Mouse (Mus musculus): ENCODE data around the gene Avpr1b.

DNA sequence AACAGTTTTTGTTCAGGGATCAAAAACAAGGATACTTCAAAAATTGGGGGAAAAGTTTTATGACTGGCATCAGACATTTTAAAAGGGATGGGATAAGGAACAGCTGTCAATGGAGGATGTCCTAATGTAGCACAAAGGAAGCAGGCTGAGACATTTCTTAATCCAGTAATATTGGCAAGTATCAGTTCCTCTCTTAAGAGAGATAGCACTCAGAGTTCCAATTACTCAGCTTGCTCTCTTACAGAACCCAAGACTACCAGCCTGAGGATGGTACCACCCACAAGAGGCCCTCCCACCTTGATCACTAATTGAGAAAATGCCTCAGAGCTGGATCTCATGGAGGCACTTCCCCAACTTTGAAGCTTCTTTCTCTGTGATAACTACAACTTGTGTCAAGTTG lies 38.5 kb upstream of the Avpr1b start:
- no peak for TF ChIP-seq EP300 (optimal IDR thresholded peaks at IDR 0.05)
- TF ChIP-seq CTCF (IDR thresholded peaks at IDR 0.05; ENCODE audit: low read depth) = no peak
